Mouse (Mus musculus) hindbrain, embryonic 10.5 days (tissue): ENCODE data around the gene Slc13a3. TPM values are rescaled to one million over a fixed set of nuclear protein-coding genes. Genes with fewer than 3 reads are reported as not detected.
"Not testable (repeated sequence)": the region's sequence is repeated elsewhere in the genome, so short reads cannot be mapped to it uniquely, and the experiment has no call there.

ENCODE experiments used
- DNase-seq: peaks from one replicate; pipeline ENCODE4 v3.0.0-alpha.2; 2017; ENCODE audit warnings: low spot score
- H3K27ac ChIP-seq: fragments of 300-500 bp; sonication (generic); 2 replicates; pipeline ENCODE4 v1.5.1; 2016; ENCODE audit warnings: mild to moderate bottlenecking, moderate library complexity
- H3K27me3 ChIP-seq: fragments of 300-500 bp; sonication (generic); 2 replicates; pipeline ENCODE4 v1.6.1; 2016; ENCODE audit warnings: mild to moderate bottlenecking; ENCODE audit not compliant: poor library complexity, insufficient read depth, severe bottlenecking
- H3K36me3 ChIP-seq: fragments of 300-500 bp; sonication (generic); 2 replicates; pipeline ENCODE4 v1.6.1; 2016; ENCODE audit warnings: mild to moderate bottlenecking, moderate library complexity
- H3K4me1 ChIP-seq: fragments of 300-500 bp; sonication (generic); replicated peaks from 2 replicates; pipeline ENCODE4 v1.6.1; 2016; ENCODE audit warnings: mild to moderate bottlenecking
- H3K4me3 ChIP-seq: fragments of 300-500 bp; sonication (generic); 2 replicates; pipeline ENCODE4 v1.5.1; 2016; ENCODE audit warnings: mild to moderate bottlenecking, moderate library complexity
- H3K9me3 ChIP-seq: fragments of 300-500 bp; sonication (generic); 2 replicates; pipeline ENCODE4 v1.6.1; 2016; ENCODE audit warnings: mild to moderate bottlenecking, moderate library complexity
- WGBS: fragments of 180-500 bp; shearing (Covaris S2); methylation state at CpG from one replicate; pipeline ENCODE4 v1.1.7; 2016; 5-methylcytosine and 5-hydroxymethylcytosine counted together
- polyA plus RNA-seq: library from polyadenylated mRNA; unstranded; fragments of >200 nt; fragmentation: Nextera tagmentation; extraction: Ambion mirVana; gene quantifications from 2 replicates; pipeline ENCODE4 v1.2.1, GENCODE M21; 2016

Gene Slc13a3
- 0.84 and 1.1 TPM in 2 replicates for polyA plus RNA-seq

GRCm38 (mm10) chr2:165473003-165473402 is at the start of gene Slc13a3:
Gene Slc13a3, minus strand, starts transcription at chr2:165473230.
- WGBS, result 3% methylated on average over 35 of the region's 35 CpGs
- Histone ChIP-seq H3K27me3 (peaks cover 45% of the 10 kb centered on the region), H3K36me3 (no peaks in the 10 kb centered on the region), H3K4me1 (peaks cover 43% of the 10 kb centered on the region), H3K27ac (peak within 1 kb of the TSS; percentile 30; the same call in 1 of the 2 replicates), H3K9me3 (no peaks in the 10 kb centered on the region), H3K4me3 (peak within 1 kb of the TSS; percentile 43)
- no peak for DNase-seq

GRCm38 (mm10) chr2:165515178-165515728 is 42.2 kb upstream of the Slc13a3 start:
- peak overlapping the region; percentile 67 for H3K27ac ChIP-seq
- WGBS, result 94% methylated on average over 20 of the region's 20 CpGs
- H3K36me3 ChIP-seq, result no peaks in the 10 kb centered on the region
- H3K9me3 ChIP-seq, result no peaks in the 10 kb centered on the region
- H3K27me3 ChIP-seq, result 0 out of 2 replicates have a peak, but pooled peaks cover 6% of the 10 kb centered on the region
- DNase-seq, result no peak
- no peak overlapping the region for H3K4me3 ChIP-seq
- H3K4me1 ChIP-seq, result peaks cover 32% of the 10 kb centered on the region

- no peaks in the 10 kb centered on the region for H3K9me3 ChIP-seq
- H3K4me1 ChIP-seq, result peaks cover 37% of the 10 kb centered on the region
- peak overlapping the region; percentile 64 for H3K27ac ChIP-seq
- 52% methylated on average over 11 of the region's 11 CpGs for WGBS
- H3K36me3 ChIP-seq, result no peaks in the 10 kb centered on the region
- DNase-seq, result no peak
- 0 out of 2 replicates have a peak, but pooled peaks cover 6% of the 10 kb centered on the region for H3K27me3 ChIP-seq
- H3K4me3 ChIP-seq, result no peak overlapping the region
These were observed 40.0 kb upstream of the Slc13a3 start for GRCm38 (mm10) chr2:165512870-165513600.

- Histone ChIP-seq H3K27me3 (0 out of 2 replicates have a peak, but pooled peaks cover 6% of the 10 kb centered on the region), H3K4me1 (peaks cover 37% of the 10 kb centered on the region), H3K27ac (peak overlapping the region; percentile 64; the same call in 1 of the 2 replicates), H3K9me3 (no peaks in the 10 kb centered on the region), H3K36me3 (no peaks in the 10 kb centered on the region), H3K4me3 (no peak overlapping the region)
- WGBS, result 66% methylated on average over 7 of the region's 7 CpGs
- no peak for DNase-seq
These were observed 39.4 kb upstream of the Slc13a3 start for GRCm38 (mm10) chr2:165512426-165512825.

GRCm38 (mm10) chr2:165511530-165511929 is 38.5 kb upstream of the Slc13a3 start:
- H3K4me1 ChIP-seq, result peaks cover 37% of the 10 kb centered on the region
- H3K9me3 ChIP-seq, H3K27ac ChIP-seq, DNase-seq, H3K36me3 ChIP-seq, H3K4me3 ChIP-seq, H3K27me3 ChIP-seq: not testable (repeated sequence)
- WGBS, result 91% methylated on average over 4 of the region's 4 CpGs

- H3K4me1 ChIP-seq, result peaks cover 35% of the 10 kb centered on the region
- not testable (repeated sequence) for H3K9me3 ChIP-seq, H3K27ac ChIP-seq, DNase-seq, H3K36me3 ChIP-seq, H3K27me3 ChIP-seq, H3K4me3 ChIP-seq
- 67% methylated on average over 2 of the region's 2 CpGs for WGBS
These were observed 38.0 kb upstream of the Slc13a3 start for GRCm38 (mm10) chr2:165510914-165511458.

GRCm38 (mm10) chr2:165510466-165510865 is 37.4 kb upstream of the Slc13a3 start:
- WGBS, result 70% methylated on average over 5 of the region's 5 CpGs
- Histone ChIP-seq H3K27ac (no peak overlapping the region), H3K36me3 (no peaks in the 10 kb centered on the region), H3K27me3 (0 out of 2 replicates have a peak, but pooled peaks cover 6% of the 10 kb centered on the region), H3K9me3 (no peaks in the 10 kb centered on the region), H3K4me1 (peaks cover 33% of the 10 kb centered on the region), H3K4me3 (no peak overlapping the region)
- DNase-seq, result no peak

- Histone ChIP-seq H3K4me3 (no peak overlapping the region), H3K27me3 (0 out of 2 replicates have a peak, but pooled peaks cover 3% of the 10 kb centered on the region), H3K9me3 (no peaks in the 10 kb centered on the region), H3K27ac (no peak overlapping the region), H3K4me1 (peaks cover 28% of the 10 kb centered on the region), H3K36me3 (no peaks in the 10 kb centered on the region)
- no peak for DNase-seq
- whole genome bisulfite sequencing, result 82% methylated on average over 9 of the region's 9 CpGs
These were observed 36.7 kb upstream of the Slc13a3 start for GRCm38 (mm10) chr2:165509686-165510085.

- H3K36me3 ChIP-seq, result no peaks in the 10 kb centered on the region
- peak within 1 kb of the TSS; percentile 59 for H3K4me3 ChIP-seq
- peak; percentile 53 for DNase-seq
- H3K4me1 ChIP-seq, result peaks cover 22% of the 10 kb centered on the region
- H3K27me3 ChIP-seq, result peaks cover 16% of the 10 kb centered on the region
- WGBS, result 5% methylated on average over 32 of the region's 32 CpGs
- H3K9me3 ChIP-seq, result no peaks in the 10 kb centered on the region
- peak within 1 kb of the TSS; percentile 87 for H3K27ac ChIP-seq
These were observed 30.5 kb upstream of the Slc13a3 start, which contains the start of gene Slc2a10 for GRCm38 (mm10) chr2:165503259-165504203. Gene Slc2a10, plus strand, starts transcription at chr2:165503787.

- no peaks in the 10 kb centered on the region for H3K36me3 ChIP-seq
- DNase-seq, result no peak
- peaks cover 10% of the 10 kb centered on the region for H3K27me3 ChIP-seq
- H3K4me1 ChIP-seq, result peaks cover 32% of the 10 kb centered on the region
- H3K27ac ChIP-seq, result no peak overlapping the region
- H3K4me3 ChIP-seq, result no peak overlapping the region
- no peaks in the 10 kb centered on the region for H3K9me3 ChIP-seq
- WGBS, result 79% methylated on average over 6 of the region's 6 CpGs
These were observed 25.8 kb upstream of the Slc13a3 start for GRCm38 (mm10) chr2:165498816-165499215.

GRCm38 (mm10) chr2:165497706-165498275 is 24.8 kb upstream of the Slc13a3 start:
- no peak for DNase-seq
- 76% methylated on average over 2 of the region's 2 CpGs for WGBS
- Histone ChIP-seq H3K27me3 (0 out of 2 replicates have a peak, but pooled peaks cover 2% of the 10 kb centered on the region), H3K9me3 (no peaks in the 10 kb centered on the region), H3K27ac (no peak overlapping the region), H3K4me1 (peaks cover 26% of the 10 kb centered on the region), H3K4me3 (no peak overlapping the region), H3K36me3 (no peaks in the 10 kb centered on the region)

GRCm38 (mm10) chr2:165496251-165496650 is 23.2 kb upstream of the Slc13a3 start:
- no peak overlapping the region for H3K27ac ChIP-seq
- no peaks in the 10 kb centered on the region for H3K9me3 ChIP-seq
- H3K4me1 ChIP-seq, result peaks cover 35% of the 10 kb centered on the region
- no peaks in the 10 kb centered on the region; the same call in 1 of the 2 replicates for H3K36me3 ChIP-seq
- no peaks in the 10 kb centered on the region for H3K27me3 ChIP-seq
- DNase-seq, result peak; percentile 51
- H3K4me3 ChIP-seq, result no peak overlapping the region
